Mouse (Mus musculus) megakaryocyte-erythroid progenitor cell, adult 5-6 weeks (primary cell): ENCODE data around the gene Tfpt. TPM values are rescaled to one million over a fixed set of nuclear protein-coding genes. Genes with fewer than 3 reads are reported as not detected.
A peak's percentile ranks its signal among the peaks of the same experiment; 100 is the strongest.
"Not testable (repeated sequence)": the region's sequence is repeated elsewhere in the genome, so short reads cannot be mapped to it uniquely, and the experiment has no call there.

Source experiments
- ATAC-seq: replicated peaks from 2 replicates; pipeline ENCODE4 v1.8.0; 2016; ENCODE audit warnings: mild to moderate bottlenecking, inconsistent platforms; ENCODE audit not compliant: severe bottlenecking, poor library complexity, low FRiP score, low TSS enrichment
- total RNA-seq, 2 experiments: library from RNA; stranded (forward) in 1 of 2; stranded (reverse) in 1 of 2; fragments of 200-1000, 215-1000 nt in 1 of 2; fragments of >200 nt in 1 of 2; fragmentation: Nextera tagmentation in 1 of 2; gene quantifications; 2 replicates each; pipeline ENCODE4 v1.2.3; 2014 to 2017

Tfpt gene
- total RNA-seq, 2 experiments from 2014 or later: 26.3 to 45.9 TPM

DNA sequence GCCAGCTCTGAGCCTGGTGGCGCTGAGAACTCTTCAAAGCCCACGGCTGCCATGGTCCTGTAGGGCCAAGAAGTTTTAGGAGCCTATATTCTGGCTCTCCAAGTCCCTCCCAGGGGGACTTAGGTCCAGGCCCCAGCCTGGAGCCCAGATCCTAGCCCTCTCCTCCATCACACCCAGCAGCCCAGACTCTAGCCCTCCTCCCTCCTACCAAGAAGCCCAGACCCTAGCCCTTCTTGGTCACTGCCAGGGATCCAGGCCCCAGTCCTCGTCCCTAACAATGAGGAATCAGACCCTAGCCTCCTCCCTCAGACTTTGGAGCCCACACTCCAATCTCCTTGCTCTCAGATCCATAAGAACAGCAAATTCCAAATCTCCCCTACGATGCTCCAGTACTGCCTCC is 699 bp downstream of the Tfpt start:
- ATAC-seq: peak; percentile 15

- peak; percentile 98 for ATAC-seq
These were observed 12.3 kb downstream of the Tfpt start, which contains the start of gene Ndufa3 for GRCm38 (mm10) chr7:3617242-3617995. Gene Ndufa3 (plus strand): TSS chr7:3617373.

DNA sequence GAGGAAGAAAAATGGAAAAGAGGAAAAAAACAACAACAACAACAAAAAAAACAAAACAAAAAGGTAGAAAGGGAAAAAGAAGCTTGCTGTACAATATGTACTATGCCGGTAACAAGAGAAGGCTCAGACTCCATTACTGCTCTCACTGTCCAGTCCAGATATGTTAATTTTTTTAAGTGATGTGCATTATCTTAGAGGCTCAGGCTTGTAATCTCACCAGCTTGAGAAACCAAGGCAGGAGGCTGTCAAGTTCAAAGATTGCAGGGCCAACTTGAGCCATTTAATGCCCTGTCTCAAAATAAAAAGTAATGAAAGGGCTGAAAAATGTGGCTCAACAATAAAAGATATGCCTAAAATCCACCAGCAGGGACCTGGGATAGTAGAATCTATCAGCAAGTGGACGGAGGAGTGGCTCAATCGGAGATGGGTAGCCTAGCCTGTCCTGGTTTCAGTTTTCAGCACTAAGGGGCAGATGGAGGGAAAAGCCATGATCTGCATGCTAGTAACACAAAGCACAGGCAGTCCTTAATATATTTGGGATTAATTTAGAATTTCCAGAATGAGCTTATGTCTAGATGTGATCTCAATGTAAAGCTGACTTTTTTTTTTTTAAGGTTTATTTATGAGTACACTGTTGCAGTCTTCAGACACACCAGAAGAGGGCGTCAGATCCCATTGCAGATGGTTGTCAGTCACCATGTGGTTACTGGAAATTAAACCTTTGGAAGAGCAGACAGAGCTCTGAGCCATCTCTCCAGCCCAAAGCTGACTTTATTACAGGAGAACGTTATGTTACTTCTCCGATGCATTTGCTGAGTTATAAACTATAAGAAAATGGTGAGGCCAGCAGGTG is 13.1 kb downstream of the Tfpt start:
- ATAC-seq: peak; percentile 67

DNA sequence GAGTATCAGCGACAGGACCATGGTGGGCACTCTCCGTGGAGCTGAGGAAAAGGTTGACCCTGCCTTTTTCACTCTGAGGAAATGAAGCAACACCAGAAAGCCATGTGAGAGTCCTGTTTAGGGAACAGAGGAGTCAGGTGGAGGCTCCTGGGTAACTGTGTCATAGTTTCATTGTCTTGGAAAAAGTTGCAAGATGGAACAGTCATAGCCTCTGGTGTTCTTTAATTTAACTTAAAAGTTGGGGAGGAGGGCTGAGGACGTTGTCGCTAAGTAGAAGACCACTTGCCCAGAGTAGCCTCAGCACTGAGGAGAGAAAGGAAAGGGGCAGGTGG is 13.7 kb downstream of the Tfpt start, which contains the start of gene Oscar:
TSS of gene Oscar (minus strand) at position 101 of the 332 bp plus-strand sequence.
- no peak for ATAC-seq

DNA sequence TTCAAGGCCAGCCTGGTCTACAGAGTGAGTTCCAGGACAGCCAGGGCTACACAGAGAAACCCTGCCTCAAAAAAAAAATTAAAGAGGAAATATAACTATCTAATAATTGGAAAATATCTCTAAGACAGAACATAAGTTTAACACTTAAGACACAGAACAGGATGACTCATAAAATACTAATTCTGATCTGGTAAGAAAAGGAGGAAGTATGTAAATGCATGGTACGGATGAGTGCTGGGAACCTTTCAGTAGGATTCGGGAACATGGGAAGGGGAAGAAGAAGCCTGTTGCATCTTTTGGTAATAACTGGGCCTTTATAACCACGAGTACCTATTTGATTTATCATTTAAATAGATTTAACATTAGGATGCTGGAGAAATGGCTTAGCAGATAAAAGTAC is 15.7 kb downstream of the Tfpt start:
- no peak for ATAC-seq

DNA sequence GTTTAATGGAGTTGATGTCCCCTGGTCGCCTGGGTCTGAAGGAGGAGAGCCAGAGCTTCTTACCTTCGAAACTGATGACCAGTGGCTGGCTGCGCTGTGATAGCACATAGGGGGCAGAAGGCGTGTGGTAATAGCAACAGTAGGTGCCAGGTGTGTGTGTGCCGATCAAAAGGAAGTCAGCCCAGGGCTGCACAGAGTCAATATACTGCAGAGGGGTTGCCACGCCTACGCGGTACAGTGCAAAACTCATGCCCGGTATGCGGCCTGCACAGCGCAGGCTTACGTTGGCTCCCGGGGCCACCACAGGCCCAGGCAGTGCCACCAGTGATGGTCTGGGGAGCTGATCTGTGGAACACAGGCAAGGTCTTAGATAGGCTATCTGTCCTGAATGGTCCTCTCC is 18.7 kb downstream of the Tfpt start:
- ATAC-seq: peak; percentile 31; the same call in 1 of the 2 replicates

GRCm38 (mm10) chr7:3610437-3610836 is 19.3 kb downstream of the Tfpt start:
- no peak for ATAC-seq

DNA sequence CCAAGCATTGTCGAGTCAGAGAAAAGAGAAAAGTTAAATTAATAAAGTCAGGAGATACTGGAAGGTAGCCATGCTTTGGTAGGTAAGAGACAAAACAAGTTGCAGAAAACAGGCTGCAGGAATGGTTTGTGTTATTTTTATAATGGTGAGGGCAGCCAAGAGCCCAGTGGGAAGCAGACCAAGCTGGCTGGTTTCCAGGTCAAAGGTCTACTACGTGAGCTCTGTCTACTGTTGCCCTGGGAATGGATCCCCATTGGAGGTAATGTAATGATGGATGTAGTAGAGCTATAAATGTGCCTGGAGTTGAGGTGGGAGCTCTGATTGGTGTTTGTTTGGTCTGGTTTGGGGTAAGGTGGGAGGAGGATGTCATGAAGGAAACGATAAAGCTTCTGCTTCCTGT is 20.6 kb downstream of the Tfpt start:
- no peak for ATAC-seq

DNA sequence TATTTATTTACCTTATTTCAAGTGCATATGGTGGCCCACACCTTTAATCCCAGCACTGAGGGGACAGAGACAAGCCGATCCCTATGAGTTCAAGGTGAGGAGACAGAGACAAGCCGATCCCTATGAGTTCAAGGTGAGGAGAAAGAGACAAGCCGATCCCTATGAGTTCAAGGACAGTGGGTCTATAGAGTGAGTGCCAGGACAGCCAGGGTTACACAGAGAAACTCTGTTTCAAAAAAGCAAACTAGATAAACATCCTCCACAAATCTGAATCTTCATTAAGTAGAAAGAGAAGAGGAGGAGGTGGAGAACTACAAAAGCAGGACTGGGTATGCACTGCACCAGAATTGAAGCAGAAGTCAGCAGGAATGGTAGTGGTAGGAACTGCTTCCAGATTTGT is 21.1 kb downstream of the Tfpt start:
- ATAC-seq: no peak

DNA sequence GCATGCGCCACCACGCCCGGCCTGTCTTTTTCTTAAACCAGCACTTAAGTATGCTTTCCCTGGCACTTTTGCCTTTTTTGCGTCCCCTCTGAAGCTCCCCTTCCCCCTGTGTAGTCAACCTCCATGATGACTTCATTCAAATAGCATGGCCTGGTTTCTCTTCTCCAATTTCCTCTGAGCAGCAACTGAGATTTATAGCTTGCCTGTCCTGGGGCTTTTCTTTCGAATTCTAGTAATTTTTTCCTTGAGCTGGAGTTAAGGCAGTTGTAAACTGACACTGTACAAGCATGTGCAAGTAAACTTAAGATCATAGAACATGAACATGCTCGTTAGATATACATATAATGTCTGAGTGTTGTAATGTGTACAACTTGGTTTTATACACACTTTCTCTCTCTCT is 22.3 kb downstream of the Tfpt start:
- ATAC-seq: no peak

- peak; percentile 88 for ATAC-seq
These were observed 22.9 kb downstream of the Tfpt start for GRCm38 (mm10) chr7:3606798-3607197.

- peak; percentile 96 for ATAC-seq
These were observed 28.6 kb downstream of the Tfpt start for GRCm38 (mm10) chr7:3601119-3601518.

DNA sequence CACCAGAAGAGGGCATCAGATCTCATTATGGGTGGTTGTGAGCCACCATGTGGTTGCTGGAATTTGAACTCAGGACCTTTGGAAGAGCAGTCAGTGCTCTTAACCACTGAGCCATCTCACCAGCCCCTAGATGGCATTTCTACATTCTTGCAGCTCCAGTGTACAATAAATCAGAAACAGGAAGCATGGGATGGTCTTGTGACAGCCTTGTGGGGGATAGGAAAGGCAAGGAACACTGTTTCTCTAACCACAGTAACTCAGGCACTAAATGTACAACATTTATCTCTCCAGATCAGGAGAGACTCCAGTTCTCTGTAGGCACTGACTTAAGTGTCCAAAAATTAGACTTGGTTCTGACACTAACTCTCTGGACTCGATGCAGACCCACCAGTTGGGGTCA is 32.0 kb downstream of the Tfpt start:
- not testable (repeated sequence) for ATAC-seq

DNA sequence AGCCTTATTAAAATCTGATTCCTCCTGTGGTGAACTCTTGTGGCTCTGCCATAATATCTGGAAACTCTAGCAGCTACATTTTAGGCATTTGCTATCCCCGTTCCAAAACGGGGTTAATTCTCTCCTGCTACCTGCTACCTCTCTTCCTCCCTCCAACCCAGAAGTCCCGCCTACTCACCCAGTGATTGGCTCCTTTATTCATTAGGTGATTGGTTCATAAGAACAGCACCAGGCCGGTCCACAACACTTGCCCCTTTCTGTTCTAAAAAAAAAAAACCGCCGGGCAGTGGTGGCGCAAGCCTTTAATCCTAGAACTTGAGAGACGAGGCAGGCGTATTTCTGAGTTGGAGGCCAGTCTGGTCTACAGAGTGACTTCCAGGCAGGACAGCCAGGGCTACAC is 34.6 kb downstream of the Tfpt start:
- ATAC-seq: peak; percentile 85

- ATAC-seq: peak; percentile 70
These were observed 35.0 kb downstream of the Tfpt start for GRCm38 (mm10) chr7:3594686-3595085.

DNA sequence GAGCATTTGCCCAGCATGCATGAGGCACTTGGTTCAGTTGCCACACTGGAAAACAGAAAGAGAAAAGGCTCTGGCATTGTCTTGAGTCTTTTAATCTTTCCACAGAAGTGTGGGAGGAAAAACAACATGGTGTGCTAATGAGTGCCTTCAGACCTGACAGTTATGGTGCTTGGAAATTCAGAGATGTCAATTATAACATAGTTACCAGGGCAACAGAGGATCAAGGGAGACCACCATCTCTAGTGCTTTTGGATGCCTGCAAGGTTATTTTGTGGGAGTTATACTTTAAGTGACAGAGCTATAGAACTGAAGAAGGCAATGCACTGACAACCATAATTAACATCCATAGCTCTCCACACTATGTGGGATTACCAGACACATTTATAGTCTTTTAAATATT is 35.9 kb downstream of the Tfpt start:
- no peak for ATAC-seq

- no peak for ATAC-seq
These were observed 38.2 kb downstream of the Tfpt start for GRCm38 (mm10) chr7:3591534-3591933.

DNA sequence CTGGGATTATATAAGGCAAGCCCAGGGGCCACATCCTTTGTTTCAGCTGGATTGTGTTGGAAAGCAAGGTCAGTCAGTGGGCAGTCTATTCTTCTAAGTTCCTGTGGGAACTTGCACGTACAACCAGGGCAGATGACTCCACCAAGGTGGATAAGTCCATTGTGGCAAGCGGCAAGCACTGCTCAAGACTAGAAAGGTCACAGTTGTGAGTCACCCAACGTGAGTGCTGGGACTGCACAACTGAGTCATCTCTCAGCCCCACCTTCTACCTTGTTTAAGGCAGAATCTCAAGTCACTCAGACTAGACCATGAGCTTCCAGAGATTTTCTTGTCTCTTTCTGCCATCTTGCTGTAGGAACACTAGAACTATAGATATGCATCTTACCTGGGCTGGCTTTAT is 39.2 kb downstream of the Tfpt start:
- no peak for ATAC-seq

- ATAC-seq: no peak
These were observed 42.4 kb downstream of the Tfpt start for GRCm38 (mm10) chr7:3587292-3587691.

GRCm38 (mm10) chr7:3586255-3586654 is 43.5 kb downstream of the Tfpt start:
- ATAC-seq: no peak

- peak; percentile 90 for ATAC-seq
These were observed 44.0 kb downstream of the Tfpt start for GRCm38 (mm10) chr7:3585763-3586162.
